Mouse (Mus musculus) heart, postnatal 0 days (tissue): ENCODE measurements around the gene Rbms2.

Experiments
- CTCF ChIP-seq: IDR thresholded peaks from 2 replicates; pipeline ENCODE4 v1.5.1; 2016; ENCODE audit warnings: antibody characterized with exemption, control low read depth, low read depth
- EP300 ChIP-seq: IDR thresholded peaks from 2 replicates; pipeline ENCODE4 v1.6.1; 2016; ENCODE audit warnings: antibody characterized with exemption, low read depth

DNA sequence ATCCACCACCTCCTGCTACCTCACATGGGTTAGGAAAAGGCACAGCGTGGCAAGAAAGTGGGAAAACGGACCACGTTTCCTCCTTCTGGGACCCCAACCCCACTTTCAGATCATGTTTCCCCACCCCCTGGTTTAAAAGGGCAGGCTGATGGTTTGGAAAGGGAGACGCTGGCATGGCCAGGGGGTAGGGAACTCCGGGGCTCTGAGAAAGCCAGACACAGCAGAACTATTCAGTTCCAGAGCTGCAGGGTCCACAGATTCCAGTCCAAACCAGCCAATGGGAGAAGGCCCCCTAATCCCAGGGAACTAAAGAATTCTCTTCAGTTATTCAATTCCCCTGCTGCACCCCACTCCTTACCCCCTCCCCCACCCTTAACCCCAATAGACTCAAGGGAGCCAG lies 45.0 kb upstream of the Rbms2 start:
- TF ChIP-seq CTCF (no peak), EP300 (no peak)
